Mouse (Mus musculus): ENCODE measurements around the gene Smarcd3. TPM values are rescaled to one million over a fixed set of nuclear protein-coding genes. Genes with fewer than 3 reads are reported as not detected.

The Smarcd3 gene
- total and polyA plus RNA-seq, 3 experiments, result 2.7 to 16.5 TPM; not detected in 1

DNA sequence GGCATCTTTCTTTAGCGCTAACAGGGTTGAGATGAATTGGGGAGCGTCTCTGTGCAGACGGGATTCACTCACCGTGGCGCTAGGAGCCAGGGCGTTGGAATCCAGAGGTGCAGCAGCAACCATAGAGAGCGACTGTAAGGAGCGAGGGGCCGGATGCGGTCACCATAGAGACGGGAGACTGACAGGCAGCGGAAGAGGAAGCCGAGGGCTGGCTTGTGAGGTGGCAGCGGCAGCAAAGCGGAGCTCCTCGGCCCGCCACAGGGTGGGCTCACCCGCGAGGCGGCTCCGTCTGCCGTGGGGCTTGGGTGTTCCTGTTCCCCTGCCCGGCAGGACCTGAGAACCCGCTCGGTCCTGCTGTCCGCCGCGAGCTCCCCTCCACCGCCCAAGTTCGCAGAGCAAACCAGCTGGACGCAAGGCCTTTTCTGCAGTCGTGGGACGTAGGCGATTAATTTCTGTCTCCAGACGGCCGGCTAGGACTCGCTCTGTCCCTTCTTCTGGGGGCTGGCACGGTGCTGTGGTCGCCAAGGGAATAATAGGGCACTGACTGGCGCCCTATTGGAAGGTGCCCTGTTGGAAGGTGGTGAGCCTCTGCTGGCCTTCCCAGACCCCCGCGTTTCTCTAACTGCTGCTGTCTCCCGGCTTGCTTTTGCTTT lies 37.5 kb downstream of the Smarcd3 start, which contains the start of gene Chpf2:
TSS of gene Chpf2 (plus strand) at position 195 of the 653 bp plus-strand sequence.
- peaks cover 7 to 8% of the 10 kb centered on the region in 2 experiments; a peak in 3 of 4 replicates for H3K36me3 ChIP-seq (ENCODE audit: control insufficient read depth in 1 of 2, insufficient read depth in 2 of 2, low read length in 2 of 2)

GRCm38 (mm10) chr5:24586106-24586505 lies 38.1 kb downstream of the Smarcd3 start:
- Histone ChIP-seq H3K27me3 (ENCODE audit: control insufficient read depth in 1 of 2, insufficient read depth in 2 of 2, low read length in 2 of 2) (no peaks in the 10 kb centered on the region), H3K9ac (ENCODE audit: control insufficient read depth, low read depth, low read length, poor library complexity, severe bottlenecking) (peak overlapping the region; percentile 90), H3K36me3 (ENCODE audit: control insufficient read depth in 1 of 2, insufficient read depth in 2 of 2, low read length in 2 of 2) (peaks cover 7 to 8% of the 10 kb centered on the region in 2 experiments; a peak in 3 of 4 replicates), H3K27ac (ENCODE audit: control insufficient read depth, low read depth, low read length) (peak overlapping the region; percentile 72), H3K4me1 (ENCODE audit: control insufficient read depth in 1 of 2, insufficient read depth in 2 of 2, low read length in 2 of 2) (peaks cover 3 to 14% of the 10 kb centered on the region in 2 experiments), H3K4me3 (ENCODE audit: control insufficient read depth in 1 of 2, insufficient read depth in 1 of 2, low read depth in 2 of 2, low read length in 2 of 2) (peak overlapping the region; percentile 86 to 91), H3K79me2 (ENCODE audit: control insufficient read depth, insufficient read depth, low read length, poor library complexity) (peaks cover 28% of the 10 kb centered on the region), H3K9me3 (replicated peaks; ENCODE audit: insufficient read depth, low read length) (no peaks in the 10 kb centered on the region)
- peak; percentile 77 for DNase-seq (ENCODE audit: low read depth, low spot score)
- no peak for TF ChIP-seq NRF1 (IDR thresholded peaks at IDR 0.05; ENCODE audit: insufficient read depth, low read depth, low read length, poor library complexity, severe bottlenecking)
- no peak for TF ChIP-seq ETS1 (IDR thresholded peaks at IDR 0.05; ENCODE audit: low read depth, low read length)
- TF ChIP-seq RCOR1 (IDR thresholded peaks at IDR 0.05; ENCODE audit: low read depth, low read length), result no peak
- 0 out of 2 replicates have a peak, but pooled peaks have one; percentile 42 for TF ChIP-seq MYC (IDR thresholded peaks at IDR 0.05; ENCODE audit: low read depth, low read length)
- TF ChIP-seq USF1 (IDR thresholded peaks at IDR 0.05; ENCODE audit: low read depth, low read length), result peak; percentile 89
- no peak; the same call in 1 of the 2 replicates for TF ChIP-seq MAZ (IDR thresholded peaks at IDR 0.05; ENCODE audit: low read depth, low read length)
- no peak for TF ChIP-seq UBTF (IDR thresholded peaks at IDR 0.05; ENCODE audit: borderline replicate concordance, insufficient read depth, low read depth, low read length)
- no peak for TF ChIP-seq CHD1 (IDR thresholded peaks at IDR 0.05; ENCODE audit: low read depth, low read length)
- TF ChIP-seq MAFK (IDR thresholded peaks at IDR 0.05; ENCODE audit: borderline replicate concordance, low read depth, low read length), result no peak
- no peak for TF ChIP-seq GABPA (IDR thresholded peaks at IDR 0.05; ENCODE audit: low read depth, low read length)
- peak; percentile 53; the same call in 1 of the 2 replicates for TF ChIP-seq BHLHE40 (IDR thresholded peaks at IDR 0.05; ENCODE audit: borderline replicate concordance, low read depth, low read length)
- no peak for TF ChIP-seq SIN3A (IDR thresholded peaks at IDR 0.05; ENCODE audit: low read length)
- no peak for TF ChIP-seq MYB (IDR thresholded peaks at IDR 0.05; ENCODE audit: low read depth, low read length)
- no peak for TF ChIP-seq CHD2 (IDR thresholded peaks at IDR 0.05; ENCODE audit: low read length)
- no peak for TF ChIP-seq GATA1 (IDR thresholded peaks at IDR 0.05; ENCODE audit: low read depth, low read length)

More for the DNA sequence above, 37.5 kb downstream of the Smarcd3 start, which contains the start of gene Chpf2:
- Histone ChIP-seq H3K27me3 (ENCODE audit: control insufficient read depth in 1 of 2, insufficient read depth in 2 of 2, low read length in 2 of 2) (no peaks in the 10 kb centered on the region), H3K4me3 (ENCODE audit: control insufficient read depth in 1 of 2, insufficient read depth in 1 of 2, low read depth in 2 of 2, low read length in 2 of 2) (peak within 1 kb of the TSS; percentile 86 to 91), H3K9me3 (replicated peaks; ENCODE audit: insufficient read depth, low read length) (no peaks in the 10 kb centered on the region), H3K4me1 (ENCODE audit: control insufficient read depth in 1 of 2, insufficient read depth in 2 of 2, low read length in 2 of 2) (peaks cover 3 to 14% of the 10 kb centered on the region in 2 experiments), H3K27ac (ENCODE audit: control insufficient read depth, low read depth, low read length) (peak within 1 kb of the TSS; percentile 73), H3K79me2 (ENCODE audit: control insufficient read depth, insufficient read depth, low read length, poor library complexity) (peaks cover 28% of the 10 kb centered on the region), H3K9ac (ENCODE audit: control insufficient read depth, low read depth, low read length, poor library complexity, severe bottlenecking) (peak within 1 kb of the TSS; percentile 90)
- TF ChIP-seq MYC (IDR thresholded peaks at IDR 0.05; ENCODE audit: low read depth, low read length) (0 out of 2 replicates have a peak, but pooled peaks have one; percentile 3), NRF1 (IDR thresholded peaks at IDR 0.05; ENCODE audit: insufficient read depth, low read depth, low read length, poor library complexity, severe bottlenecking) (no peak), ZC3H11A (IDR thresholded peaks at IDR 0.05; ENCODE audit: low read depth, low read length) (no peak), TBP (IDR thresholded peaks at IDR 0.05; ENCODE audit: low read depth, low read length) (peak; percentile 85; the same call in 1 of the 2 replicates), MXI1 (IDR thresholded peaks at IDR 0.05; ENCODE audit: low read depth, low read length) (peak; percentile 84), CHD1 (IDR thresholded peaks at IDR 0.05; ENCODE audit: low read depth, low read length) (0 out of 2 replicates have a peak, but pooled peaks have one; percentile 50), NELFE (IDR thresholded peaks at IDR 0.05; ENCODE audit: low read depth, low read length) (peak; percentile 95), BHLHE40 (IDR thresholded peaks at IDR 0.05; ENCODE audit: borderline replicate concordance, low read depth, low read length) (no peak), E2F4 (IDR thresholded peaks at IDR 0.05; ENCODE audit: borderline replicate concordance, low read depth, low read length) (0 out of 2 replicates have a peak, but pooled peaks have one; percentile 32), POLR2AphosphoS2 (IDR thresholded peaks at IDR 0.05; ENCODE audit: low read length) (peak; percentile 75; the same call in 1 of the 2 replicates), RCOR1 (IDR thresholded peaks at IDR 0.05; ENCODE audit: low read depth, low read length) (no peak), EP300 (IDR thresholded peaks at IDR 0.05; ENCODE audit: low read depth in 1 of 2, low read length in 2 of 2) (0 out of 4 replicates have a peak, but pooled peaks have one; percentile 12 to 22), ZMIZ1 (IDR thresholded peaks at IDR 0.05; ENCODE audit: low read depth, low read length) (no peak; the same call in 1 of the 2 replicates), TAL1 (IDR thresholded peaks at IDR 0.05; ENCODE audit: low read length) (no peak), CTCF (IDR thresholded peaks at IDR 0.05 in 2 of 3, conservative IDR thresholded peaks at IDR 0.05 in 1 of 3; ENCODE audit: control insufficient read depth in 1 of 3, insufficient read depth in 1 of 3, low read depth in 2 of 3, low read length in 3 of 3, poor library complexity in 1 of 3, severe bottlenecking in 1 of 3) (no peak), GATA1 (IDR thresholded peaks at IDR 0.05; ENCODE audit: low read depth, low read length) (no peak), JUND (IDR thresholded peaks at IDR 0.05; ENCODE audit: low read depth, low read length) (no peak), POLR2A (IDR thresholded peaks at IDR 0.05; ENCODE audit: control insufficient read depth in 1 of 2, insufficient read depth in 1 of 2, low read depth in 1 of 2, low read length in 2 of 2, poor library complexity in 1 of 2) (peak; percentile 93 to 94), ZNF384 (IDR thresholded peaks at IDR 0.05; ENCODE audit: low read depth, low read length) (no peak), POLR2AphosphoS5 (IDR thresholded peaks at IDR 0.05; ENCODE audit: borderline replicate concordance, low read depth, low read length) (0 out of 2 replicates have a peak, but pooled peaks have one; percentile 59), GABPA (IDR thresholded peaks at IDR 0.05; ENCODE audit: low read depth, low read length) (no peak), RAD21 (IDR thresholded peaks at IDR 0.05; ENCODE audit: low read depth, low read length) (no peak), MAX (IDR thresholded peaks at IDR 0.05; ENCODE audit: low read length) (peak; percentile 28; the same call in 1 of the 2 replicates), TCF12 (IDR thresholded peaks at IDR 0.05; ENCODE audit: low read depth, low read length) (peak; percentile 73), MAFK (IDR thresholded peaks at IDR 0.05; ENCODE audit: borderline replicate concordance, low read depth, low read length) (no peak), KAT2A (conservative IDR thresholded peaks at IDR 0.05; ENCODE audit: low read depth, low read length) (no peak; the same call in 1 of the 2 replicates), USF2 (IDR thresholded peaks at IDR 0.05; ENCODE audit: borderline replicate concordance in 1 of 2, insufficient read depth in 1 of 2, low read depth in 1 of 2, low read length in 2 of 2) (no peak), SIN3A (IDR thresholded peaks at IDR 0.05; ENCODE audit: low read length) (peak; percentile 94), CHD2 (IDR thresholded peaks at IDR 0.05; ENCODE audit: low read length) (no peak), USF1 (IDR thresholded peaks at IDR 0.05; ENCODE audit: low read depth, low read length) (no peak), MYB (IDR thresholded peaks at IDR 0.05; ENCODE audit: low read depth, low read length) (no peak), HCFC1 (IDR thresholded peaks at IDR 0.05; ENCODE audit: low read depth, low read length) (peak; percentile 92), SMC3 (IDR thresholded peaks at IDR 0.05; ENCODE audit: low read depth, low read length) (no peak), MAZ (IDR thresholded peaks at IDR 0.05; ENCODE audit: low read depth, low read length) (0 out of 2 replicates have a peak, but pooled peaks have one; percentile 41), ELF1 (IDR thresholded peaks at IDR 0.05; ENCODE audit: low read depth, low read length) (peak; percentile 95)
- DNase-seq (ENCODE audit: low read depth, low spot score), result peak; percentile 97

All from MEL (cell line).